Mouse (Mus musculus) midbrain, embryonic 16.5 days (tissue): ENCODE results near the gene Atoh7. TPM values are rescaled to one million over a fixed set of nuclear protein-coding genes. Genes with fewer than 3 reads are reported as not detected.

Source experiments
- ATAC-seq: fragments of 200-750 bp; cut with Nextera tagmentation; 2 replicates; pipeline ENCODE4 v1.8.0; 2017; ENCODE audit warnings: moderate TSS enrichment
- H3K27ac ChIP-seq: fragments of 300-500 bp; sonication (generic); 2 replicates; pipeline ENCODE4 v1.5.1; 2014; ENCODE audit warnings: mild to moderate bottlenecking, low read length, mixed read lengths
- H3K27me3 ChIP-seq: fragments of 300-500 bp; sonication (generic); 2 replicates; pipeline ENCODE4 v1.6.1; 2014; ENCODE audit warnings: low read depth, low read length, mixed read lengths; ENCODE audit not compliant: control insufficient read depth, insufficient read depth
- H3K36me3 ChIP-seq: fragments of 300-500 bp; sonication (generic); 2 replicates; pipeline ENCODE4 v1.6.1; 2014; ENCODE audit warnings: mild to moderate bottlenecking, low read length, moderate library complexity, mixed read lengths; ENCODE audit not compliant: control insufficient read depth, insufficient read depth
- H3K4me1 ChIP-seq: fragments of 300-500 bp; sonication (generic); 2 replicates; pipeline ENCODE4 v1.6.1; 2014; ENCODE audit warnings: mild to moderate bottlenecking, low read length, mixed read lengths; ENCODE audit not compliant: control insufficient read depth, insufficient read depth
- H3K4me2 ChIP-seq: fragments of 300-500 bp; sonication (generic); 2 replicates; pipeline ENCODE4 v1.6.1; 2014; ENCODE audit warnings: mild to moderate bottlenecking, low read length, mixed read lengths
- H3K4me3 ChIP-seq: fragments of 300-500 bp; sonication (generic); 2 replicates; pipeline ENCODE4 v1.5.1; 2014; ENCODE audit warnings: low read depth, mild to moderate bottlenecking, low read length, moderate library complexity, mixed read lengths
- H3K9ac ChIP-seq: fragments of 300-500 bp; sonication (generic); 2 replicates; pipeline ENCODE4 v1.6.1; 2014; ENCODE audit warnings: low read depth, low read length, mixed read lengths
- H3K9me3 ChIP-seq: fragments of 300-500 bp; sonication (generic); replicated peaks from 2 replicates; pipeline ENCODE4 v1.6.1; 2014; ENCODE audit warnings: mild to moderate bottlenecking, low read length, mixed read lengths; ENCODE audit not compliant: control insufficient read depth, poor library complexity, severe bottlenecking
- WGBS: fragments of 180-500 bp; shearing (Covaris S2); extraction: QIAGEN DNeasy Blood & Tissue Kit; methylation state at CpG from one replicate; pipeline ENCODE4 v1.1.7; 2014; 5-methylcytosine and 5-hydroxymethylcytosine counted together
- polyA plus RNA-seq: library from polyadenylated mRNA; unstranded; fragments of >200 nt; fragmentation: Nextera tagmentation; extraction: Ambion mirVana; gene quantifications from 2 replicates; pipeline ENCODE4 v1.2.1, GENCODE M21; 2015

The Atoh7 gene
- polyA plus RNA-seq, 1 experiment from 2014 or later, result 2.3 TPM

DNA sequence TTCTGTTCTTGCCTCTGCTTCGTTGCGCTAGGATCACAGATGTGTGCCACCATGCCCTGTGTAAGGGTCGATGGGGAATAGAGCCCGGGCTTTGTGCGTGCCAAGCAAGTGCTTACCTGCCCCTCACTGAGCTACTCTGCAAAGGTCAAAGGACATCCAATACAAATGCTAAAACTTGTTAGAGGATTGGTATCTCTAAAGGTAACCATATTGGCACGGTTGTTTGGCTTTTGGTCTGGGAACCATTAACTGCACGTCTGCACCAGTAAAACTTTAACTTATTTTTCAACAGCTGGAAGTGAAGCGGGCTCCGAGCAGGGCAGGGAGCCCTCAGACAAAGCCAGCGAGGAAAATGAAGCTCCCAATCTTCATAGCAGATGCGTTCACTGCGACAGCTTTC, 38.2 kb upstream of the Atoh7 start:
- Histone ChIP-seq H3K36me3 (no peaks in the 10 kb centered on the region), H3K9me3 (no peaks in the 10 kb centered on the region), H3K27me3 (no peaks in the 10 kb centered on the region), H3K27ac (no peak overlapping the region), H3K4me3 (no peak overlapping the region), H3K4me2 (no peak overlapping the region), H3K9ac (no peak overlapping the region), H3K4me1 (no peaks in the 10 kb centered on the region)
- no peak for ATAC-seq
- 71% methylated on average over 12 of the region's 12 CpGs for WGBS

GRCm38 (mm10) chr10:63062696-63063095, 36.8 kb upstream of the Atoh7 start:
- no peak overlapping the region for H3K4me3 ChIP-seq
- H3K4me2 ChIP-seq, result no peak overlapping the region
- H3K9ac ChIP-seq, result no peak overlapping the region
- H3K9me3 ChIP-seq, result no peaks in the 10 kb centered on the region
- H3K27me3 ChIP-seq, result no peaks in the 10 kb centered on the region
- no peaks in the 10 kb centered on the region for H3K4me1 ChIP-seq
- 89% methylated on average over 5 of the region's 5 CpGs for WGBS
- no peaks in the 10 kb centered on the region for H3K36me3 ChIP-seq
- no peak overlapping the region for H3K27ac ChIP-seq
- ATAC-seq, result no peak

DNA sequence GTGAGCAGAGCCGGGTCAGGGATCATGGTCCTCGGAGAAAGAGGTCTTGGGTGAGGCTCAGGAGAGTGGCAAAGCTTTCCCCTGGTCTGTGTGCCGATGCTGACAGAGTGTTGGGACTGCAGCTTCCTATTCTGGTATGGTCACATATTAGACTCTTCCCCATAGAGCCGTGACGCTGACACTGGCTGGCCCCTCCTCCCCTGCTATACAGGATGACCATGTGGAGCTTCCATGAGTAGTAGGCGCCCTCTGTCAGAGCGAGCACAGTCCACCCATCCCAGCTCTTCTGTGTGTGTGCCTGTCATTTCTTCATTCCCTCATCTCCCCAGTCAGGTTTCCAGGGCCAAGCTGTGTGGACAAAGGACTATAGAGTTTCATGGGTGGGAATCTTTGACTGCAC, 36.1 kb upstream of the Atoh7 start:
- no peak overlapping the region for H3K4me2 ChIP-seq
- 68% methylated on average over 7 of the region's 7 CpGs for WGBS
- no peaks in the 10 kb centered on the region for H3K9me3 ChIP-seq
- H3K27me3 ChIP-seq, result no peaks in the 10 kb centered on the region
- no peaks in the 10 kb centered on the region for H3K4me1 ChIP-seq
- no peak overlapping the region for H3K27ac ChIP-seq
- no peak overlapping the region for H3K9ac ChIP-seq
- no peak for ATAC-seq
- H3K4me3 ChIP-seq, result no peak overlapping the region
- H3K36me3 ChIP-seq, result no peaks in the 10 kb centered on the region

DNA sequence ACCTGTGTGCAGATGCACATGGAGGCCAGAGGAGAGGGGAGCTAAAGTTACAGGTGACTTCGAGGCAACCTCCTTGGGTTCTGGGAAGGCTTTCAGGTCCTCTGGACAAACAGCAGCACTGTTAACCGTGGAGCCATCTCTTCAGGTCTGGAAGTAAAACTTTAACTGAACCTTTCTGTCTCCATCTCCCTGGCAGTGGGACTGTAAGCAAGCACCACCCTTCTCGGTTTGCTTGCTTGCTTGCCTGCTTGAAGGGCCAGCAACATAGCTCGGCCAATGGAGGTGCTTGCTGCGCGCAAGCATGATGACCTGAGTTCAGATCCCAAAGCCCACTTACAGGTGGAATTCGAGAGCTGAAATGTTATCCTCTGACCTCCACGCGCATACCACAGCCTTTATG, 34.9 kb upstream of the Atoh7 start:
- Histone ChIP-seq H3K9me3 (0 out of 2 replicates have a peak, but pooled peaks cover 1% of the 10 kb centered on the region), H3K27me3 (no peaks in the 10 kb centered on the region), H3K4me1 (no peaks in the 10 kb centered on the region), H3K4me3 (no peak overlapping the region), H3K36me3 (no peaks in the 10 kb centered on the region), H3K27ac (no peak overlapping the region), H3K9ac (no peak overlapping the region), H3K4me2 (no peak overlapping the region)
- ATAC-seq, result no peak
- 91% methylated on average over 9 of the region's 9 CpGs for WGBS

GRCm38 (mm10) chr10:63065561-63065960, 33.9 kb upstream of the Atoh7 start:
- Histone ChIP-seq H3K27me3 (no peaks in the 10 kb centered on the region), H3K4me2 (no peak overlapping the region), H3K9ac (no peak overlapping the region), H3K27ac (no peak overlapping the region), H3K36me3 (no peaks in the 10 kb centered on the region), H3K4me3 (no peak overlapping the region), H3K9me3 (0 out of 2 replicates have a peak, but pooled peaks cover 2% of the 10 kb centered on the region), H3K4me1 (no peaks in the 10 kb centered on the region)
- 64% methylated on average over 8 of the region's 8 CpGs for WGBS
- no peak for ATAC-seq

GRCm38 (mm10) chr10:63065988-63066387, 33.5 kb upstream of the Atoh7 start:
- Histone ChIP-seq H3K27ac (no peak overlapping the region), H3K9me3 (0 out of 2 replicates have a peak, but pooled peaks cover 2% of the 10 kb centered on the region)

GRCm38 (mm10) chr10:63086304-63086703, 13.1 kb upstream of the Atoh7 start:
- no peaks in the 10 kb centered on the region for H3K36me3 ChIP-seq
- WGBS, result 89% methylated on average over 10 of the region's 10 CpGs
- peaks cover 10% of the 10 kb centered on the region for H3K4me1 ChIP-seq
- no peak overlapping the region for H3K27ac ChIP-seq
- no peak for ATAC-seq
- no peak overlapping the region for H3K4me3 ChIP-seq
- H3K9me3 ChIP-seq, result no peaks in the 10 kb centered on the region
- no peak overlapping the region for H3K4me2 ChIP-seq
- no peak overlapping the region for H3K9ac ChIP-seq
- H3K27me3 ChIP-seq, result no peaks in the 10 kb centered on the region

More at GRCm38 (mm10) chr10:63065988-63066387, 33.5 kb upstream of the Atoh7 start:
- no peak overlapping the region for H3K4me2 ChIP-seq
- ATAC-seq, result peak; percentile 84
- H3K4me1 ChIP-seq, result no peaks in the 10 kb centered on the region
- 5% methylated on average over 5 of the region's 5 CpGs for WGBS
- H3K36me3 ChIP-seq, result no peaks in the 10 kb centered on the region
- no peak overlapping the region for H3K9ac ChIP-seq
- H3K4me3 ChIP-seq, result no peak overlapping the region
- H3K27me3 ChIP-seq, result no peaks in the 10 kb centered on the region

- H3K4me1 ChIP-seq, result peaks cover 10% of the 10 kb centered on the region
- peak overlapping the region; percentile 61 for H3K4me2 ChIP-seq
- 21% methylated on average over 8 of the region's 8 CpGs for WGBS
- H3K4me3 ChIP-seq, result peak overlapping the region; percentile 33
- peak overlapping the region; percentile 47; the same call in 1 of the 2 replicates for H3K9ac ChIP-seq
- no peaks in the 10 kb centered on the region for H3K9me3 ChIP-seq
- H3K27me3 ChIP-seq, result no peaks in the 10 kb centered on the region
- no peaks in the 10 kb centered on the region for H3K36me3 ChIP-seq
- no peak for ATAC-seq
- H3K27ac ChIP-seq, result no peak overlapping the region
Observed at GRCm38 (mm10) chr10:63089103-63089757, 10.2 kb upstream of the Atoh7 start.

DNA sequence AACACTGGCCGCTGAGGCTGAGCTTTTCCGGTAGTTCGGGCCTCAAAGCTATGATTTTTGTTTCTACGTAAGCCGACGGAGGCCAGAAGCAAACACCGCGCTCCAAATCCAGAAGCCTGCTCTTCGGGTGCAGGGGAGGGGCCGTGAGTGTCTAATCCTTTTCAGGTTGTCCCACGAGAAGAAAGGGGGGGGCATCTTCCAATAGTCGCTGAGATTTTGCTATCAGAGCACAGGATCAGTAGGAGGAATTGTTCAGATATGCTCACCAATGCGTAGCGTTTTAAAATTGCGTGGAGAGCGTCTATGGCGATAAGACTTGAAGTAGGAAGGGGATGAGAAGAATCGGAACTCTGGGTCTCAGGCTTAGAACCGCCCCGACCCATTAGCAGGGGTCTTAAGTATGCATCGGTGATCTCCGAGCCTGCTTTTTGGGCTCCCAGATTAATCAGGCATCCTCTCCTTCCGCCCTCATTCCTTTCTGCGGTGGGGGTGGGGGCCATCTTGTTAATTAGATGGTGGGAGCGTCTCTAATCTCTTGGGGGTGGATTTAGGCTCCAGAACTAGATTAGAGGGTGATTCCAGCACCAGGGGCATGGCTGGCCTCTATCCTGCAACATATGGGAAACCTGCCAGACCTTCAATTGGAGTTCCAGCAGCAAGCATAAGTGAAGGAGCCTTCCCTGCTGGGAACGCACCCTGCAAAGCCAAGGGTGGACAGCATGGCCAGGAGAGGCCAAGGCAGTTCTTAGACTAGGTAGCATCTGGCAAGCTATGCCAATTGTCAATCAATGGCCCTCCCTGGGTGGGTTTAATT, 9.5 kb upstream of the Atoh7 start:
- WGBS, result 3% methylated on average over 26 of the region's 26 CpGs
- no peaks in the 10 kb centered on the region for H3K36me3 ChIP-seq
- peak; percentile 17; the same call in 1 of the 2 replicates for ATAC-seq
- peak overlapping the region; percentile 61 for H3K4me2 ChIP-seq
- peak overlapping the region; percentile 33 for H3K4me3 ChIP-seq
- H3K27ac ChIP-seq, result no peak overlapping the region
- no peaks in the 10 kb centered on the region for H3K9me3 ChIP-seq
- H3K27me3 ChIP-seq, result no peaks in the 10 kb centered on the region
- H3K4me1 ChIP-seq, result peaks cover 10% of the 10 kb centered on the region
- H3K9ac ChIP-seq, result peak overlapping the region; percentile 47
